Mouse (Mus musculus) midbrain, postnatal 0 days (tissue): Measurements from ENCODE around the gene Myoz2. TPM values are rescaled to one million over a fixed set of nuclear protein-coding genes. Genes with fewer than 3 reads are reported as not detected.

Experiments used
- ATAC-seq: fragments of 200-750 bp; cut with Nextera tagmentation; 2 replicates; pipeline ENCODE4 v1.8.0; 2017; ENCODE audit warnings: moderate number of reproducible peaks, mild to moderate bottlenecking, moderate TSS enrichment, moderate library complexity; ENCODE audit not compliant: low FRiP score
- DNase-seq: peaks from one replicate; pipeline ENCODE4 v3.0.0-alpha.2; 2015; ENCODE audit warnings: low spot score
- H3K27ac ChIP-seq: fragments of 300-500 bp; sonication (generic); 2 replicates; pipeline ENCODE4 v1.5.1; 2014; ENCODE audit warnings: low read depth, mild to moderate bottlenecking, low read length, mixed read lengths
- H3K27me3 ChIP-seq: fragments of 300-500 bp; sonication (generic); 2 replicates; pipeline ENCODE4 v1.6.1; 2014; ENCODE audit warnings: low read length, control low read depth, mixed read lengths; ENCODE audit not compliant: insufficient read depth
- H3K36me3 ChIP-seq: fragments of 300-500 bp; sonication (generic); 2 replicates; pipeline ENCODE4 v1.6.1; 2014; ENCODE audit warnings: low read length, control low read depth, mixed read lengths; ENCODE audit not compliant: insufficient read depth
- H3K4me1 ChIP-seq: fragments of 300-500 bp; sonication (generic); 2 replicates; pipeline ENCODE4 v1.6.1; 2014; ENCODE audit warnings: mild to moderate bottlenecking, control low read depth, antibody characterized with exemption, low read length, mixed read lengths; ENCODE audit not compliant: insufficient read depth
- H3K4me2 ChIP-seq: fragments of 300-500 bp; sonication (generic); 2 replicates; pipeline ENCODE4 v1.6.1; 2014; ENCODE audit warnings: low read depth, mild to moderate bottlenecking, low read length, mixed read lengths; ENCODE audit not compliant: poor library complexity, severe bottlenecking
- H3K4me3 ChIP-seq: fragments of 300-500 bp; sonication (generic); 2 replicates; pipeline ENCODE4 v1.5.1; 2014; ENCODE audit warnings: low read depth, mild to moderate bottlenecking, low read length, moderate library complexity
- H3K9ac ChIP-seq: fragments of 300-500 bp; sonication (generic); replicated peaks from 2 replicates; pipeline ENCODE4 v1.6.1; 2014; ENCODE audit warnings: mild to moderate bottlenecking, low read length, moderate library complexity, mixed read lengths; ENCODE audit not compliant: poor library complexity, severe bottlenecking
- H3K9me3 ChIP-seq: fragments of 300-500 bp; sonication (generic); 2 replicates; pipeline ENCODE4 v1.6.1; 2016; ENCODE audit warnings: low read length, control low read depth
- CTCF ChIP-seq: IDR thresholded peaks from 2 replicates; pipeline ENCODE4 v1.5.1; 2016; ENCODE audit warnings: antibody characterized with exemption, mild to moderate bottlenecking
- WGBS: fragments of 180-500 bp; shearing (Covaris S2); extraction: QIAGEN DNeasy Blood & Tissue Kit; methylation state at CpG from one replicate; pipeline ENCODE4 v1.1.7; 2014; 5-methylcytosine and 5-hydroxymethylcytosine counted together
- polyA plus RNA-seq: library from polyadenylated mRNA; unstranded; fragments of >200 nt; fragmentation: Nextera tagmentation; extraction: Ambion mirVana; gene quantifications from 2 replicates; pipeline ENCODE4 v1.2.1, GENCODE M21; 2015
- total RNA-seq: library from RNA; depleted of rRNA; stranded (reverse); fragments of >200 nt; gene quantifications from 2 replicates; pipeline ENCODE4 v1.2.3, GENCODE M21; 2014; rRNA removed

Myoz2 gene
- 0.27 TPM in 1 of 2 replicates, not detected in the other for total RNA-seq
- not detected in 2 replicates for polyA plus RNA-seq

- Histone ChIP-seq H3K9me3 (no peaks in the 10 kb centered on the region), H3K4me1 (no peaks in the 10 kb centered on the region), H3K27me3 (no peaks in the 10 kb centered on the region), H3K9ac (no peak within 1 kb of the TSS), H3K4me3 (no peak within 1 kb of the TSS), H3K36me3 (no peaks in the 10 kb centered on the region), H3K27ac (no peak within 1 kb of the TSS), H3K4me2 (no peak within 1 kb of the TSS)
- TF ChIP-seq CTCF = no peak
- no peak for ATAC-seq
- WGBS = 91% methylated on average over 7 of the region's 7 CpGs
- DNase-seq = no peak
These were observed at the start of gene Myoz2 for GRCm38 (mm10) chr3:123034752-123035151. Myoz2 (minus strand) TSS chr3:123035015.

DNA sequence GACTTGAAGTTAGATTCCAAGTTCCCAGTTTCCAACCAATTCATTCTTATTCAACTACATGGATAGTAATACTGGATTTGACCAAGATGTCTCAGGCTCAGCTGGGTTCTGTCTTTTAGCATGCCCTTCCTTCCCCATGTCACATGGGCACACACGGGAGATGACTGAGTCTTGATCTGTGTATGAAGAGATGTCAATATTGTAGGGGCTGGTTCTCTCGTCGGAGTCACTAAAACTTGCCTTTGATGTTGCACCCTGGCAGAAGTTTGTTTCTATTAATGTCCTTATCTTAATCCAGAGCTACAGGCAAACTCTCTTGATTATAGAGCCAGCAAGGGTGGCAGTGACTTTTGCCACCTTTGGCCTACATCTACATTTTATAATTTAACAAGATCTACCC, 46.9 kb upstream of the Myoz2 start:
- no peak overlapping the region for H3K9ac ChIP-seq
- no peaks in the 10 kb centered on the region for H3K4me1 ChIP-seq
- H3K27me3 ChIP-seq = no peaks in the 10 kb centered on the region
- TF ChIP-seq CTCF = no peak
- no peaks in the 10 kb centered on the region for H3K36me3 ChIP-seq
- no peak overlapping the region for H3K4me2 ChIP-seq
- no peak overlapping the region for H3K4me3 ChIP-seq
- H3K27ac ChIP-seq = no peak overlapping the region
- 75% methylated on average over 3 of the region's 3 CpGs for WGBS
- no peak for ATAC-seq
- no peak for DNase-seq
- no peaks in the 10 kb centered on the region for H3K9me3 ChIP-seq

DNA sequence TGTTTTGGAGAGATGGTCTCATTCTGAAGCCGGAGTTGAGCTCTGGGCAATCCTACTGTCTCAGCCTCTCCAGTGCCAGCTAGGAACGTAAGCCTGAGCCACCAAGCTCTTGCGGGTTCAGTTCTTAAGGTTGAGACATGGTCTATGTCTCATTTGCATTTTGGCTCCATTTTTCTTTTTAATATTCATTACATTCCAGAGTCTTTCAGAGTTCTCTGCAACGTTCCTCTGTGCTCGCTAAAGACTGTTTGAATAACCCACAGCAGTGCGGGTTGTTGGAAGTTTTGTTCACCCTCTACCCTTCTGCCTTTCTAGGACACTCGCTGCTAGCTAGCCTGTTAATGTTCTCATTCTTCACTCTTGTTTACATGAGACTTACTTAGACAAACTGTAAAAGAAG, 46.1 kb upstream of the Myoz2 start:
- Histone ChIP-seq H3K36me3 (no peaks in the 10 kb centered on the region), H3K4me3 (no peak overlapping the region), H3K27me3 (no peaks in the 10 kb centered on the region), H3K9ac (no peak overlapping the region), H3K4me2 (no peak overlapping the region), H3K27ac (no peak overlapping the region), H3K4me1 (no peaks in the 10 kb centered on the region), H3K9me3 (no peaks in the 10 kb centered on the region)
- no peak for TF ChIP-seq CTCF
- no peak for ATAC-seq
- no peak for DNase-seq
- 51% methylated on average over 7 of the region's 7 CpGs for WGBS

- H3K36me3 ChIP-seq = no peaks in the 10 kb centered on the region
- no peak overlapping the region for H3K27ac ChIP-seq
- ATAC-seq = no peak
- no peaks in the 10 kb centered on the region for H3K27me3 ChIP-seq
- TF ChIP-seq CTCF = no peak
- no peak overlapping the region for H3K4me2 ChIP-seq
- H3K9me3 ChIP-seq = no peaks in the 10 kb centered on the region
- WGBS = 80% methylated on average over 19 of the region's 19 CpGs
- H3K4me3 ChIP-seq = no peak overlapping the region
- no peaks in the 10 kb centered on the region for H3K4me1 ChIP-seq
- no peak for DNase-seq
- H3K9ac ChIP-seq = no peak overlapping the region
These were observed 45.4 kb upstream of the Myoz2 start for GRCm38 (mm10) chr3:123080017-123080725.

GRCm38 (mm10) chr3:123075759-123076158, 40.9 kb upstream of the Myoz2 start:
- TF ChIP-seq CTCF = no peak
- 87% methylated on average over 3 of the region's 3 CpGs for WGBS
- Histone ChIP-seq H3K4me1 (no peaks in the 10 kb centered on the region), H3K9me3 (no peaks in the 10 kb centered on the region), H3K4me2 (no peak overlapping the region), H3K27me3 (no peaks in the 10 kb centered on the region), H3K36me3 (no peaks in the 10 kb centered on the region), H3K27ac (no peak overlapping the region), H3K9ac (no peak overlapping the region), H3K4me3 (no peak overlapping the region)
- DNase-seq (no peak), ATAC-seq (no peak)

DNA sequence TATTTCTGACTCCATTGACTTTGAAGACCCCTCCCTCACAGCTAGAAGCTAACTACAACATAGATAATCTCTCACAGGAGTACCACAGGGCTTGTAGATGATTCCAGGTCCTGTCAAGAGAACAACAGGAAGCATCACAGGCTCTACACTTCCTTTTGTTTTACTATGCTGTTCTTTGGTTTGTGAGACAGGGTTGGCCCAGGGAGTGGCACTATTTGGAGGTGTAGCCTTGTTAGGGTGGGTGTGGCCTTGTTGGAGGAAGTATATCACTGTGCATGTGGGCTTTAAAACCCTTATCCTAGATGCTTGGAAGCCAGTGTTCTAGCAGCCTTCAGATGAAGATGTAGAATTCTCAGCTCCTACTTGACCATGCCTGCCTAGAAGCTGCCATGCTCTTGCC, 40.2 kb upstream of the Myoz2 start:
- no peak for TF ChIP-seq CTCF

More for the DNA sequence above, 40.2 kb upstream of the Myoz2 start:
- no peak for ATAC-seq
- no peaks in the 10 kb centered on the region for H3K4me1 ChIP-seq
- H3K9me3 ChIP-seq = no peaks in the 10 kb centered on the region
- H3K4me2 ChIP-seq = no peak overlapping the region
- H3K27ac ChIP-seq = no peak overlapping the region
- H3K36me3 ChIP-seq = no peaks in the 10 kb centered on the region
- no peak overlapping the region for H3K4me3 ChIP-seq
- DNase-seq = no peak
- no peaks in the 10 kb centered on the region for H3K27me3 ChIP-seq
- H3K9ac ChIP-seq = no peak overlapping the region
